Mouse (Mus musculus) urinary bladder, postnatal 36 days (tissue): ENCODE data around the gene Tmem97.
"Not testable (repeated sequence)": the region's sequence is repeated elsewhere in the genome, so short reads cannot be mapped to it uniquely, and the experiment has no call there.

ENCODE experiments used
- DNase-seq, 2 experiments: peaks; one replicate each; pipeline ENCODE4 v3.0.0; 2022; ENCODE audit warnings: low spot score in 2 of 2, mixed read lengths in 1 of 2

Tmem97 gene

GRCm38 (mm10) chr11:78550168-78551058 is at the start of gene Tmem97:
Gene Tmem97 (minus strand): TSS chr11:78550777.
- peak; percentile 89 to 95 for DNase-seq

GRCm38 (mm10) chr11:78600051-78600450 is 49.5 kb upstream of the Tmem97 start:
- DNase-seq = no peak

GRCm38 (mm10) chr11:78598763-78599415 is 48.3 kb upstream of the Tmem97 start:
- DNase-seq = no peak

GRCm38 (mm10) chr11:78596750-78597149 is 46.2 kb upstream of the Tmem97 start:
- no peak for DNase-seq

GRCm38 (mm10) chr11:78595773-78596172 is 45.2 kb upstream of the Tmem97 start:
- DNase-seq = no peak

GRCm38 (mm10) chr11:78594271-78594964 is 43.8 kb upstream of the Tmem97 start:
- DNase-seq = no peak

- DNase-seq = not testable (repeated sequence)
Measured at GRCm38 (mm10) chr11:78587677-78588076, 37.1 kb upstream of the Tmem97 start.

- no peak for DNase-seq
Measured at GRCm38 (mm10) chr11:78586099-78586498, 35.5 kb upstream of the Tmem97 start.

GRCm38 (mm10) chr11:78582848-78583247 is 32.3 kb upstream of the Tmem97 start:
- no peak for DNase-seq

- no peak for DNase-seq
Measured at GRCm38 (mm10) chr11:78574975-78575374, 24.4 kb upstream of the Tmem97 start.

- DNase-seq = no peak
Measured at GRCm38 (mm10) chr11:78574536-78574935, 24.0 kb upstream of the Tmem97 start.

- not testable (repeated sequence) for DNase-seq
Measured at GRCm38 (mm10) chr11:78574031-78574430, 23.5 kb upstream of the Tmem97 start.

- DNase-seq = no peak
Measured at GRCm38 (mm10) chr11:78571854-78572253, 21.3 kb upstream of the Tmem97 start.

- DNase-seq = no peak
Measured at GRCm38 (mm10) chr11:78571441-78571840, 20.9 kb upstream of the Tmem97 start.

- DNase-seq = no peak
Measured at GRCm38 (mm10) chr11:78569806-78570205, 19.2 kb upstream of the Tmem97 start.

- no peak for DNase-seq
Measured at GRCm38 (mm10) chr11:78568827-78569226, 18.2 kb upstream of the Tmem97 start.

GRCm38 (mm10) chr11:78567614-78568013 is 17.0 kb upstream of the Tmem97 start:
- no peak for DNase-seq

GRCm38 (mm10) chr11:78566775-78567174 is 16.2 kb upstream of the Tmem97 start:
- DNase-seq = no peak

GRCm38 (mm10) chr11:78560447-78560846 is 9.9 kb upstream of the Tmem97 start:
- peak; percentile 45 to 56 for DNase-seq

- no peak for DNase-seq
Measured at GRCm38 (mm10) chr11:78557241-78557640, 6.7 kb upstream of the Tmem97 start.

- DNase-seq = no peak
Measured at GRCm38 (mm10) chr11:78556070-78556469, 5.5 kb upstream of the Tmem97 start.

GRCm38 (mm10) chr11:78555623-78556022 is 5.0 kb upstream of the Tmem97 start:
- no peak for DNase-seq
